Mouse (Mus musculus) testis, adult 2 months (tissue): ENCODE measurements around the gene Il6st. TPM values are rescaled to one million over a fixed set of nuclear protein-coding genes. Genes with fewer than 3 reads are reported as not detected.

ENCODE experiments used
- H3K27ac ChIP-seq: fragments of 200-500 bp; 2 replicates; pipeline ENCODE4 v1.5.1; 2012; ENCODE audit warnings: low read depth, low read length; ENCODE audit not compliant: control insufficient read depth, insufficient read depth
- H3K27me3 ChIP-seq: fragments of 200-500 bp; 2 replicates; pipeline ENCODE4 v1.6.1; 2012; ENCODE audit warnings: mild to moderate bottlenecking, low read length, moderate library complexity; ENCODE audit not compliant: control insufficient read depth, insufficient read depth
- H3K36me3 ChIP-seq: fragments of 200-500 bp; 2 replicates; pipeline ENCODE4 v1.6.1; 2012; ENCODE audit warnings: mild to moderate bottlenecking, low read length; ENCODE audit not compliant: control insufficient read depth, insufficient read depth
- H3K4me1 ChIP-seq: fragments of 200-500 bp; 2 replicates; pipeline ENCODE4 v1.6.1; 2012; ENCODE audit warnings: low read length; ENCODE audit not compliant: control insufficient read depth, insufficient read depth
- H3K4me3 ChIP-seq: fragments of 200-500 bp; 2 replicates; pipeline ENCODE4 v1.5.1; 2012; ENCODE audit warnings: low read depth, mild to moderate bottlenecking, low read length, moderate library complexity, mixed read lengths; ENCODE audit not compliant: control insufficient read depth
- CTCF ChIP-seq: fragments of 200-500 bp; IDR thresholded peaks from 2 replicates; pipeline ENCODE4 v1.5.1; 2012; ENCODE audit warnings: low read depth, mild to moderate bottlenecking, inconsistent platforms, low read length, moderate library complexity; ENCODE audit not compliant: control insufficient read depth, insufficient read depth, insufficient replicate concordance
- POLR2A ChIP-seq: fragments of 200-500 bp; IDR thresholded peaks from 2 replicates; pipeline ENCODE4 v1.6.1; 2012; ENCODE audit warnings: low read depth, mild to moderate bottlenecking, inconsistent platforms, low read length, moderate library complexity; ENCODE audit not compliant: control insufficient read depth
- polyA plus RNA-seq: library from polyadenylated mRNA; depleted of rRNA; stranded (reverse); fragments of >200 nt; gene quantifications from 2 replicates; pipeline ENCODE4 v1.2.3, GENCODE M21; 2012

Il6st gene
- polyA plus RNA-seq, 1 experiment = 4.0 TPM

- no peak for TF ChIP-seq CTCF
- no peak for TF ChIP-seq POLR2A
- Histone ChIP-seq H3K4me1 (no peaks in the 10 kb centered on the region), H3K27me3 (no peaks in the 10 kb centered on the region), H3K36me3 (no peaks in the 10 kb centered on the region), H3K27ac (no peak overlapping the region), H3K4me3 (no peak overlapping the region)
Observed at GRCm38 (mm10) chr13:112450210-112450609, 13.7 kb upstream of the Il6st start.

- Histone ChIP-seq H3K36me3 (no peaks in the 10 kb centered on the region), H3K4me3 (no peak overlapping the region), H3K27ac (no peak overlapping the region), H3K27me3 (no peaks in the 10 kb centered on the region), H3K4me1 (no peaks in the 10 kb centered on the region)
- TF ChIP-seq CTCF (no peak), POLR2A (no peak)
Observed at GRCm38 (mm10) chr13:112457366-112457765, 6.5 kb upstream of the Il6st start.

GRCm38 (mm10) chr13:112458016-112458415 lies 5.9 kb upstream of the Il6st start:
- H3K27ac ChIP-seq = no peak overlapping the region
- no peaks in the 10 kb centered on the region for H3K4me1 ChIP-seq
- no peaks in the 10 kb centered on the region for H3K36me3 ChIP-seq
- H3K27me3 ChIP-seq = no peaks in the 10 kb centered on the region
- TF ChIP-seq POLR2A = no peak
- no peak for TF ChIP-seq CTCF
- H3K4me3 ChIP-seq = no peak overlapping the region

- Histone ChIP-seq H3K27me3 (no peaks in the 10 kb centered on the region), H3K27ac (no peak overlapping the region), H3K36me3 (no peaks in the 10 kb centered on the region), H3K4me3 (no peak overlapping the region), H3K4me1 (no peaks in the 10 kb centered on the region; the same call in 1 of the 2 replicates)
- no peak for TF ChIP-seq POLR2A
- no peak for TF ChIP-seq CTCF
Observed at GRCm38 (mm10) chr13:112458435-112459018, 5.3 kb upstream of the Il6st start.

- no peaks in the 10 kb centered on the region for H3K36me3 ChIP-seq
Observed at GRCm38 (mm10) chr13:112459956-112460355, 3.9 kb upstream of the Il6st start.

GRCm38 (mm10) chr13:112462411-112462987 lies 1.4 kb upstream of the Il6st start:
- no peak overlapping the region for H3K27ac ChIP-seq
- H3K4me1 ChIP-seq = no peaks in the 10 kb centered on the region; the same call in 1 of the 2 replicates
- no peaks in the 10 kb centered on the region for H3K36me3 ChIP-seq
- no peaks in the 10 kb centered on the region for H3K27me3 ChIP-seq
- no peak overlapping the region for H3K4me3 ChIP-seq
- TF ChIP-seq POLR2A = no peak
- TF ChIP-seq CTCF = no peak

More at GRCm38 (mm10) chr13:112459956-112460355, 3.9 kb upstream of the Il6st start:
- H3K4me3 ChIP-seq = no peak overlapping the region
- no peaks in the 10 kb centered on the region; the same call in 1 of the 2 replicates for H3K4me1 ChIP-seq
- no peaks in the 10 kb centered on the region for H3K27me3 ChIP-seq
- TF ChIP-seq POLR2A = no peak
- no peak for TF ChIP-seq CTCF
- no peak overlapping the region for H3K27ac ChIP-seq

GRCm38 (mm10) chr13:112463337-112463802 lies 500 bp upstream of the Il6st start:
- H3K27ac ChIP-seq = peak overlapping the region; percentile 92
- TF ChIP-seq CTCF = no peak
- TF ChIP-seq POLR2A = no peak

More at GRCm38 (mm10) chr13:112463337-112463802, 500 bp upstream of the Il6st start:
- Histone ChIP-seq H3K4me1 (no peaks in the 10 kb centered on the region; the same call in 1 of the 2 replicates), H3K4me3 (peak overlapping the region; percentile 92), H3K27me3 (no peaks in the 10 kb centered on the region), H3K36me3 (no peaks in the 10 kb centered on the region)
